Mouse (Mus musculus) ES-E14 (cell line): ENCODE results near the gene Zfp423. TPM values are rescaled to one million over a fixed set of nuclear protein-coding genes. Genes with fewer than 3 reads are reported as not detected.

Experiments used
- DNase-seq: peaks from one replicate; pipeline ENCODE4 v3.0.0-alpha.2; 2013; ENCODE audit warnings: low read depth, low spot score
- H3K27ac ChIP-seq: 2 replicates; pipeline ENCODE4 v1.5.1; 2012; ENCODE audit warnings: low read depth, mild to moderate bottlenecking, low read length, moderate library complexity, mixed read lengths; ENCODE audit not compliant: poor library complexity, insufficient read depth, severe bottlenecking
- H3K36me3 ChIP-seq: 2 replicates; pipeline ENCODE4 v1.6.1; 2012; ENCODE audit warnings: mild to moderate bottlenecking, low read length, moderate library complexity, mixed read lengths; ENCODE audit not compliant: control insufficient read depth, poor library complexity, insufficient read depth, severe bottlenecking
- H3K4me1 ChIP-seq, 2 experiments: fragments of 150-350 bp in 1 of 2; sonication (generic) in 1 of 2; 2 replicates each; pipeline ENCODE4 v1.6.1; 2012; ENCODE audit warnings: low read length in 2 of 2, mild to moderate bottlenecking in 1 of 2, mixed read lengths in 1 of 2; ENCODE audit not compliant: control insufficient read depth in 2 of 2, insufficient read depth in 2 of 2, poor library complexity in 1 of 2
- H3K4me3 ChIP-seq, 2 experiments: fragments of 150-350 bp in 1 of 2; sonication (generic) in 1 of 2; 2 replicates each; pipeline ENCODE4 v1.5.1; 2012; ENCODE audit warnings: low read length in 2 of 2, low read depth in 1 of 2, mild to moderate bottlenecking in 1 of 2, mixed read lengths in 1 of 2; ENCODE audit not compliant: insufficient read depth in 1 of 2, poor library complexity in 1 of 2, severe bottlenecking in 1 of 2
- H3K9ac ChIP-seq: 2 replicates; pipeline ENCODE4 v1.6.1; 2012; ENCODE audit warnings: low read depth, mild to moderate bottlenecking, low read length, mixed read lengths; ENCODE audit not compliant: poor library complexity, insufficient read depth, severe bottlenecking
- H3K9me3 ChIP-seq: fragments of 150-350 bp; sonication (generic); 2 replicates; pipeline ENCODE4 v1.6.1; 2012; ENCODE audit warnings: low read depth, mild to moderate bottlenecking, low read length; ENCODE audit not compliant: control insufficient read depth, insufficient read depth
- CHD2 ChIP-seq: IDR thresholded peaks from 2 replicates; pipeline ENCODE4 v1.6.1; 2014; ENCODE audit warnings: mild to moderate bottlenecking, low read depth, low read length, inconsistent platforms
- HCFC1 ChIP-seq: IDR thresholded peaks from 2 replicates; pipeline ENCODE4 v1.6.1; 2012; ENCODE audit warnings: low read length, inconsistent platforms, borderline replicate concordance; ENCODE audit not compliant: insufficient read depth
- MAFK ChIP-seq: IDR thresholded peaks from 2 replicates; pipeline ENCODE4 v1.6.1; 2014; ENCODE audit warnings: mild to moderate bottlenecking, low read depth, low read length, inconsistent platforms; ENCODE audit not compliant: insufficient read depth
- ZC3H11A ChIP-seq: IDR thresholded peaks from 2 replicates; pipeline ENCODE4 v1.6.1; 2012; ENCODE audit warnings: low read depth, mild to moderate bottlenecking, inconsistent platforms, low read length, borderline replicate concordance
- ZNF384 ChIP-seq: IDR thresholded peaks from 2 replicates; pipeline ENCODE4 v1.6.1; 2012; ENCODE audit warnings: low read depth, low read length, inconsistent platforms
- in situ Hi-C, 2 experiments: fragments of 600-800 bp; cut with MboI; formaldehyde crosslinking; loops; one replicate each; pipeline ENCODE4 v1.15.1; 2025; ENCODE audit warnings: low sequenced_read_pairs in 2 of 2, inconsistent platforms in 1 of 2; ENCODE audit not compliant: unreplicated experiment in 2 of 2
- total RNA-seq: library from RNA; depleted of rRNA; stranded (reverse); fragments of 300-350 nt; gene quantifications from 2 replicates; pipeline ENCODE4 v1.2.3, GENCODE M21; 2012

Zfp423 gene
- total RNA-seq, 1 experiment, result 23.2 TPM

DNA sequence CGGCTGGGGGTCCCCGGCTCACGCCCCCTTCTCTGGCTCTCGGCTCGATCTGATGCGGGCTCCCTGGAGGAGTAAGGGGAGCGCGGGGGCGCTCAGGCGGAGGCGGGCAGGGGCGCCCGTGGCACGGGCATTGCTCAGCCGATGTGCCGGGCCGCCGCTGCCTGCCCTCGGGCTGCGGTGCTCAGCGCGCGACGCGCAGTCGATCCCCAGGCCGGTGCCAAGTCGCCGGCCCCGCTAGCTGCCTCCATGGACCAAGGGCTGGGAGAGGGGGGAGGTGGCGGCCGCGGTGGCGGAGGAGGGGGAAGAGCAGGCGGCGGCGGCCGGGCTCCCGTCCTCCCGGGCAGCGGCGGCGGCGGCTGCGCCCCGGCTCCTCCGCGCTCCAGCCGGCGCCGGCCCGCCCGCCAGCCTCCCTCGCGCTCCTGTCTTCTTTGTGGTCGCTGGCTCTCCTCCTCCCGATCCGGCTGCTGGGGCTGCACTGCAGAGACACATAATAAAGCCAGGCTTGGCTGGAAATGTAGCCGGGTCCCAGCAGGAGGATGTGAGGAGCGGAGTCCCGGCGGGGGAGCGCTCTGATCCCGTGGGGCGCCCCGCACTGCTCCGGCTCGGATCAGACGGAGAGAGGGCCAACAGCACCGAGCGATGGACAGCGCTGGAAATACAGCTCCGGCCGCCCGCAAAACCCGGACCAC lies 810 bp upstream of the Zfp423 start:
- H3K27ac ChIP-seq, result no peak overlapping the region; the same call in 1 of the 2 replicates

DNA sequence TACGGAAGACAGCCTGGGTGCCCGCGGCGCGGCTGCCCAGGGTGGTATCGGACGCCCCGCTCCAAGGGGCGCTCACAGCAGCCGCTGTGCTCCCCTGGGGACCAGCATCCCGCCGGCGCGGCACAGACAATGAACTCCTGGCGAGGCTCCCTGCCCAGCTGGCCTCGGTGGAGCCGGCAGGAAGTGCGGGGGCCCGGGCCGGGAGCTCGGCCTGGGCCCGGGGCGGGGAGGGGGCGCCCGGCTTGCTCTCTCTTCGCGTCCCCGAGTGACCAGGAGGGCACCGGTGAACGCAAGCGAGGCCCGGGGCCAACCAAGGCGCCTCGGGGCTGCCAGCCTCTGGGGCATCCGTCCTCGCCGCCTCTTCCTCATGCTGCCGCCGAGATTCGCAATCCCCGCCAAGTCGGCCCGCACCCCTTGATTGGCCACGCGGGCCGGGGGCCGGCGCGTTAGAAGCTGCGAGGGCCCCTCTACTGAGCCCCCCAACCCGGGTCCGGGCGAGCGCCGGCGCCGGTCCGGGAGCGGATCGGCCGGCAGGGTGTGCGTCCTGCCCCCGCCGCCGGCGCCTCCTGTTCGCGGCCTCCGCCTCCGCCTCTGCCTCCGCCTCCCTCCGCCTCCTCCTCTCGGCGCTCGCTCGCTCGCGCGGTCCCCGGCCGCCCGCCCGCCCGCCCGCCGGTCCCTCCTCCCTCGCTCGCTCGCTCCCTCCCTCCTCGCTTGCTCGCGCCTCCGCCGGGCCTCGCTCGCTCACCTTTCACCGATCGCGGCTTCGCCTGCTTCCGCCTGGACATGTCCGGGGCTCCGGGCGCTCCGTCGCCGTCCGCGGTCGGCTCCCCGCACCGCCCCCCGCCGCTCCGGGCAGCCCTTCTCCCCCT lies 710 bp downstream of the Zfp423 start:
- peak overlapping the region; percentile 57; the same call in 1 of the 2 replicates for H3K27ac ChIP-seq
- in situ Hi-C loops, result no loop called here
- peak overlapping the region; percentile 92 for H3K9ac ChIP-seq
- no peaks in the 10 kb centered on the region for H3K36me3 ChIP-seq
- TF ChIP-seq CHD2 (no peak), ZC3H11A (no peak), HCFC1 (no peak), ZNF384 (no peak), MAFK (no peak)
- DNase-seq, result no peak
- H3K4me1 ChIP-seq, result peaks cover 1 to 5% of the 10 kb centered on the region in 2 experiments; a peak in 2 of 4 replicates
- no peaks in the 10 kb centered on the region for H3K9me3 ChIP-seq
- peak overlapping the region; percentile 74 to 95 for H3K4me3 ChIP-seq

More for the DNA sequence above, 810 bp upstream of the Zfp423 start:
- TF ChIP-seq CHD2 (no peak), ZC3H11A (no peak), HCFC1 (no peak), MAFK (no peak), ZNF384 (no peak)
- Histone ChIP-seq H3K9me3 (no peaks in the 10 kb centered on the region), H3K4me3 (peak overlapping the region; percentile 74 to 95), H3K4me1 (peaks cover 1 to 3% of the 10 kb centered on the region in 2 experiments; a peak in 2 of 4 replicates), H3K36me3 (no peaks in the 10 kb centered on the region), H3K9ac (peak overlapping the region; percentile 76)
- in situ Hi-C loops, result no loop called here
- no peak for DNase-seq

DNA sequence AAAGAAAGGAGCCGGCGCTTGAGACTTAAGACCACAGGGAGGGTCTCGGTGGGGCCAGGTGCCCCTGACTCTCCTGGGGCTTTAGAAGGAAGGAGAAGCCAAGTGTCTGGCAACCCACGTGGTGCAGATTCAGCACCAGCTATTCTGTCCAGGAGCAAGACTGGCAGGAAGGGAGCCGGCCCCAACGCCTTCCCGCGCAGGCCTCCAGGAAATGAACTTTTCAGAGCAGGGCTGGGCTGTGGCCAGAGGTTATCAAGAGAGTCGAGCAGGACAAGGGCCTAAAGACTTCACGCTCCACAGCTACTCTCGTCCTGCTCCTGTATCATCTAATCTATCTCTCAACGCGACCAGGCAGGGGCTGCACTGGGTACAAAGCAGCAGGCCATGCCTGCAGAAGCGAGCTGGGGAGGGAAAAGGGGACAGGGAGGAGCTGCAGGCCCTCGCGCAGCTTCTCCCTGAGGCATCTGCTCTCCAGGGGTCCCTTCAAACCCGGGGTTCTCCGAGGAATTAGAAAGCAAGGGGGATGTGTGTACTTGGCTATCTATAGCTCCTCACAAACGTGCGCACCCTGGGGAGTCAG lies 1.4 kb downstream of the Zfp423 start:
- no peak for DNase-seq
- Histone ChIP-seq H3K9ac (peak overlapping the region; percentile 92), H3K4me1 (peaks cover 1 to 4% of the 10 kb centered on the region in 2 experiments; a peak in 2 of 4 replicates), H3K4me3 (peak overlapping the region; percentile 74 to 95), H3K27ac (peak overlapping the region; percentile 37; the same call in 1 of the 2 replicates), H3K36me3 (no peaks in the 10 kb centered on the region), H3K9me3 (no peaks in the 10 kb centered on the region)
- TF ChIP-seq CHD2 (no peak), MAFK (no peak), ZC3H11A (no peak), HCFC1 (no peak), ZNF384 (no peak)
- in situ Hi-C loops, result no loop called here

DNA sequence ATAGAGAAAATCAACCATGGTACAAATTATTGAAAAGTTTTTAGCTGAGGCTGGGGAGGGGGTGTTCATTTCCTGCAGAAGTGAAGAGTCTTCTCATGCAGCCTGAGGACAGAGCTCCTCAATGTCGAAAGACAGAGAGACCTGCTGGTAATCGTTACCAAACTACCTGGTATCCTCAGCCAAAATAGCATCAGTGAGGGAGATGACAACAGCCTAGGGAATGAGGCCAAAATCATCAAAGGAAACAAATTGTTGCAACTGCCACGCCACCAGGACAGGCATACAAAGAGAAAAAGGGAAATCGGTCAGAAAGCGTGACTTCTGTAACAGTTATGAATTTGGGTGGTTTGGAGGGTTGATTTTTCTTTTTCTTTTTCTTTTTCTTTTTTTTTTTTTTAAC lies 3.4 kb downstream of the Zfp423 start:
- no peak overlapping the region for H3K9ac ChIP-seq
- H3K27ac ChIP-seq, result no peak overlapping the region
- peaks cover 0 to 4% of the 10 kb centered on the region in 2 experiments; a peak in 1 of 4 replicates for H3K4me1 ChIP-seq
- H3K36me3 ChIP-seq, result no peaks in the 10 kb centered on the region
- no peaks in the 10 kb centered on the region for H3K9me3 ChIP-seq
- DNase-seq, result no peak
- TF ChIP-seq HCFC1 (no peak), CHD2 (no peak), ZC3H11A (no peak), MAFK (no peak), ZNF384 (no peak)
- no peak overlapping the region for H3K4me3 ChIP-seq
- in situ Hi-C loops, result no loop called here
